Mouse (Mus musculus) lung, postnatal 0 days (tissue): ENCODE measurements around the gene Mcoln2. TPM values are rescaled to one million over a fixed set of nuclear protein-coding genes. Genes with fewer than 3 reads are reported as not detected.

Experiments used
- ATAC-seq: fragments of 200-750 bp; cut with Nextera tagmentation; 2 replicates; pipeline ENCODE4 v1.8.0; 2017; ENCODE audit warnings: moderate library complexity
- DNase-seq: peaks from one replicate; pipeline ENCODE4 v3.0.0-alpha.2; 2016; ENCODE audit warnings: low spot score
- H3K27ac ChIP-seq: fragments of 300-500 bp; sonication (generic); 2 replicates; pipeline ENCODE4 v1.5.1; 2014; ENCODE audit warnings: antibody characterized with exemption, mild to moderate bottlenecking, low read length, mixed read lengths
- H3K27me3 ChIP-seq: fragments of 300-500 bp; sonication (generic); replicated peaks from 2 replicates; pipeline ENCODE4 v1.6.1; 2014; ENCODE audit warnings: low read length, mixed read lengths; ENCODE audit not compliant: insufficient read depth
- H3K36me3 ChIP-seq: fragments of 300-500 bp; sonication (generic); 2 replicates; pipeline ENCODE4 v1.6.1; 2014; ENCODE audit warnings: low read length, mixed read lengths; ENCODE audit not compliant: insufficient read depth
- H3K4me1 ChIP-seq: fragments of 300-500 bp; sonication (generic); 2 replicates; pipeline ENCODE4 v1.6.1; 2014; ENCODE audit warnings: antibody characterized with exemption, low read depth, low read length, mixed read lengths; ENCODE audit not compliant: insufficient read depth
- H3K4me2 ChIP-seq: fragments of 300-500 bp; sonication (generic); replicated peaks from 2 replicates; pipeline ENCODE4 v1.6.1; 2014; ENCODE audit warnings: low read depth, mild to moderate bottlenecking, low read length, moderate library complexity, mixed read lengths
- H3K4me3 ChIP-seq: fragments of 300-500 bp; sonication (generic); 2 replicates; pipeline ENCODE4 v1.5.1; 2014; ENCODE audit warnings: low read depth, low read length
- H3K9ac ChIP-seq: fragments of 300-500 bp; sonication (generic); replicated peaks from 2 replicates; pipeline ENCODE4 v1.6.1; 2014; ENCODE audit warnings: low read depth, mild to moderate bottlenecking
- H3K9me3 ChIP-seq: fragments of 300-500 bp; sonication (generic); 2 replicates; pipeline ENCODE4 v1.6.1; 2016; ENCODE audit warnings: low read length, mixed read lengths
- CTCF ChIP-seq: IDR thresholded peaks from 2 replicates; pipeline ENCODE4 v1.5.1; 2016; ENCODE audit warnings: antibody characterized with exemption, mild to moderate bottlenecking
- EP300 ChIP-seq: IDR thresholded peaks from 2 replicates; pipeline ENCODE4 v1.6.1; 2016; ENCODE audit warnings: antibody characterized with exemption, mild to moderate bottlenecking, control low read depth
- WGBS: fragments of 180-500 bp; shearing (Covaris S2); extraction: QIAGEN DNeasy Blood & Tissue Kit; methylation state at CpG from one replicate; pipeline ENCODE4 v1.1.7; 2014; 5-methylcytosine and 5-hydroxymethylcytosine counted together
- polyA plus RNA-seq: library from polyadenylated mRNA; unstranded; fragments of >200 nt; fragmentation: Nextera tagmentation; extraction: Ambion mirVana; gene quantifications from 2 replicates; pipeline ENCODE4 v1.2.1, GENCODE M21; 2015

Gene Mcoln2
- polyA plus RNA-seq, 1 experiment from 2014 or later = 0.25 TPM

DNA sequence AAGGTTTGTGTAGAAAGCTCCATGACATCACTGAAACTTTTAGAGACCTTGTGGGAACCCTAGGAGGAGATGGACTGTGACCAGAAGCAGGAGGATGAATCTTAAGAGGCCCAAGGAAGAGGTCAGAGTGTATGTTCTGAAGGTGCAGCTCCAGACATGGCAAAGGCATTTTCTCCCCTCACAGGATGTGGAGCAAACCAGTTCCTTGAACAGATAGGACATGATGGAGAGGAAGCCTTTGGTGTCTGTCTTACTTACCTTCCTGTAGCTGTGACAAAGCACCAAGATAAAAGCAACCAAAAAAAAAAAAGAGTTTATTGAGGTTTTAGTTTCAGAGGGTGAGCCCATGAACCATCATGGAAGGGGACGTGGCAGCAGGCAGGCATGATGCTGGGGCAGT is 42.9 kb downstream of the Mcoln2 start:
- no peak overlapping the region for H3K9ac ChIP-seq
- no peak for ATAC-seq
- 48% methylated on average over 1 of the region's 1 CpGs for WGBS
- no peak for TF ChIP-seq EP300
- TF ChIP-seq CTCF = no peak
- no peaks in the 10 kb centered on the region for H3K36me3 ChIP-seq
- H3K9me3 ChIP-seq = no peaks in the 10 kb centered on the region
- no peaks in the 10 kb centered on the region for H3K4me1 ChIP-seq
- no peak for DNase-seq
- H3K4me2 ChIP-seq = no peak overlapping the region
- H3K27ac ChIP-seq = no peak overlapping the region
- H3K4me3 ChIP-seq = no peak overlapping the region
- no peaks in the 10 kb centered on the region for H3K27me3 ChIP-seq

- 86% methylated on average over 5 of the region's 5 CpGs for whole genome bisulfite sequencing
- H3K9ac ChIP-seq = no peak overlapping the region
- H3K9me3 ChIP-seq = no peaks in the 10 kb centered on the region
- no peak overlapping the region for H3K27ac ChIP-seq
- TF ChIP-seq EP300 (no peak), CTCF (no peak)
- ATAC-seq (no peak), DNase-seq (no peak)
- H3K4me2 ChIP-seq = no peak overlapping the region
- no peaks in the 10 kb centered on the region for H3K27me3 ChIP-seq
- no peaks in the 10 kb centered on the region for H3K4me1 ChIP-seq
- H3K36me3 ChIP-seq = no peaks in the 10 kb centered on the region
- H3K4me3 ChIP-seq = no peak overlapping the region
Observed at GRCm38 (mm10) chr3:146195153-146195552, 45.5 kb downstream of the Mcoln2 start.

GRCm38 (mm10) chr3:146196301-146196700 is 46.7 kb downstream of the Mcoln2 start:
- ATAC-seq = no peak
- WGBS = 38% methylated on average over 6 of the region's 6 CpGs
- Histone ChIP-seq H3K4me1 (no peaks in the 10 kb centered on the region), H3K4me3 (no peak overlapping the region), H3K9ac (no peak overlapping the region), H3K27me3 (no peaks in the 10 kb centered on the region), H3K4me2 (no peak overlapping the region), H3K36me3 (no peaks in the 10 kb centered on the region), H3K9me3 (no peaks in the 10 kb centered on the region), H3K27ac (no peak overlapping the region)
- TF ChIP-seq CTCF = no peak
- no peak for TF ChIP-seq EP300
- no peak for DNase-seq

GRCm38 (mm10) chr3:146196780-146197743 is 47.4 kb downstream of the Mcoln2 start:
- TF ChIP-seq EP300 (no peak), CTCF (no peak)
- Histone ChIP-seq H3K27ac (no peak overlapping the region), H3K4me3 (no peak overlapping the region), H3K9ac (no peak overlapping the region), H3K36me3 (no peaks in the 10 kb centered on the region), H3K9me3 (no peaks in the 10 kb centered on the region), H3K4me2 (no peak overlapping the region), H3K4me1 (no peaks in the 10 kb centered on the region), H3K27me3 (no peaks in the 10 kb centered on the region)
- ATAC-seq (no peak), DNase-seq (no peak)
- 71% methylated on average over 17 of the region's 17 CpGs for WGBS

GRCm38 (mm10) chr3:146197785-146198184 is 48.2 kb downstream of the Mcoln2 start:
- no peak overlapping the region for H3K4me3 ChIP-seq
- 70% methylated on average over 12 of the region's 12 CpGs for WGBS
- H3K4me1 ChIP-seq = no peaks in the 10 kb centered on the region
- ATAC-seq (no peak), DNase-seq (no peak)
- no peaks in the 10 kb centered on the region for H3K36me3 ChIP-seq
- H3K4me2 ChIP-seq = no peak overlapping the region
- no peaks in the 10 kb centered on the region for H3K27me3 ChIP-seq
- H3K27ac ChIP-seq = no peak overlapping the region
- TF ChIP-seq EP300 = no peak
- TF ChIP-seq CTCF = no peak
- H3K9ac ChIP-seq = no peak overlapping the region
- H3K9me3 ChIP-seq = no peaks in the 10 kb centered on the region

DNA sequence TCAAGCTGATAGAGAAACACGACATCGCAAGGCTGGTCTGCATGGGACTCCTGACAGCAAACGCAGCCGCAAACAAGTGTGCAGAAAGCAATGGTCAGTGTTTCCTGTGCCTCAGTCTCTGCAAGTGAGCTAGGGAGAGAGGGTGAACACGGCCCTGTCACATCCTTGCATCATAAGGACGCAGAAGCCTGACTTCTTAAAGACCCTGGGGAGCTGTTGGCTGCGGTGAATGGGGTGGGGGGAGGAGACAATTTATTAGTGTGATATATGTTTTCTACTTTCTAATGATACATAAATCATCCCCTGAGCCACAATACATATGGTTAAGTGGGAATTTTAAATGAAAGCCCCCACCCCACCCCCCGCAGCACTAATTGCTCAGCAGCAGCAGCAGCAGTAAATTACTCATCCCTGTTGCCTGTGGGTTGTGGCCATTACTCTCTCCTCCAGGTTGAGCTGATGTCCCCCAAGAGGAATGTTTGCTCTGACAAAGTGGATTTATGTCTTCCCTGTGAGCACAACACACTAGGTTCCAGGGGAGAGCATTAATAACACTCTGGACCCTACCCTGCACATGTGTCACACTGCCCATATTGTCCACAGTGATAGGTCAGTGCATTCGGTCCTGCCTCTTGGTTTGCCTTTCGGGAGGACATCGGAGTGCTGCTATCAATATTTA is 49.3 kb downstream of the Mcoln2 start:
- Histone ChIP-seq H3K9ac (no peak overlapping the region), H3K27me3 (no peaks in the 10 kb centered on the region), H3K4me3 (no peak overlapping the region), H3K36me3 (no peaks in the 10 kb centered on the region), H3K4me1 (no peaks in the 10 kb centered on the region), H3K9me3 (no peaks in the 10 kb centered on the region), H3K4me2 (no peak overlapping the region), H3K27ac (no peak overlapping the region)
- WGBS = 71% methylated on average over 11 of the region's 11 CpGs
- TF ChIP-seq EP300 (no peak), CTCF (no peak)
- no peak for ATAC-seq
- DNase-seq = no peak
